Mouse (Mus musculus) gastrocnemius, adult 2 months (tissue): ENCODE data around the gene Bola2. TPM values are rescaled to one million over a fixed set of nuclear protein-coding genes. Genes with fewer than 3 reads are reported as not detected.
"Not testable (repeated sequence)": the region's sequence is repeated elsewhere in the genome, so short reads cannot be mapped to it uniquely, and the experiment has no call there.

ENCODE experiments used
- DNase-seq: peaks from one replicate; pipeline ENCODE4 v3.0.0; 2022
- H3K27ac ChIP-seq: fragments of 200-600 bp; 2 replicates; pipeline ENCODE4 v1.8.1; 2022; ENCODE audit warnings: mild to moderate bottlenecking
- H3K4me3 ChIP-seq: fragments of 200-600 bp; 2 replicates; pipeline ENCODE4 v1.8.1; 2022; ENCODE audit warnings: mild to moderate bottlenecking, moderate library complexity
- CTCF ChIP-seq: fragments of 200-600 bp; IDR thresholded peaks from 2 replicates; pipeline ENCODE4 v1.8.1; 2022; ENCODE audit warnings: antibody characterized with exemption, mild to moderate bottlenecking, moderate library complexity
- intact Hi-C: fragments of 180-260 bp; cut with DNase I; formaldehyde crosslinking; loops from one replicate; pipeline ENCODE4 v1.15.1; 2025
- total RNA-seq, 2 experiments: library from RNA; stranded (reverse); gene quantifications; 2 replicates each; pipeline ENCODE4 v1.2.3; 2021

Gene Bola2
- total RNA-seq, 2 experiments from 2014 or later = 35.1 to 36.9 TPM

DNA sequence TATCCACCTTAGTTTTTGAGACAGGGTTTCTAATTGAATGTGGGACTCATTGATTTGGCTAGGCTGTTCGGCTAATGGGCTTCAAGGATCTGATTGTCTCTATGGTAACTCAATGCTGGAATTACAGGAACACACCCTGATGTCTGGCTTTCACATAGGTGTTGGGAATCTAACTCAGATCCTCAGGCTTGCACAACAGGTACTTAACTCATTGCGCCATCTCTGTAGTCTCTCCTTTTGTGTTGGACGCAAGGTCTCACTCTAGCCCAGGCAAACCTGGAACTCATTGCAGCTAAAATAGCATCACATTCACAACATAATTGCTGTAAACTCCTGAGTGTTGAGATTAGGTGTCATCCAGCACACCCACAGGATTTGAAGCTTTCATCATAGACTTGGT, 25.0 kb upstream of the Bola2 start:
- intact Hi-C loops = no loop called here
- no peak overlapping the region for H3K27ac ChIP-seq
- no peak for DNase-seq
- no peak overlapping the region for H3K4me3 ChIP-seq
- TF ChIP-seq CTCF = no peak

DNA sequence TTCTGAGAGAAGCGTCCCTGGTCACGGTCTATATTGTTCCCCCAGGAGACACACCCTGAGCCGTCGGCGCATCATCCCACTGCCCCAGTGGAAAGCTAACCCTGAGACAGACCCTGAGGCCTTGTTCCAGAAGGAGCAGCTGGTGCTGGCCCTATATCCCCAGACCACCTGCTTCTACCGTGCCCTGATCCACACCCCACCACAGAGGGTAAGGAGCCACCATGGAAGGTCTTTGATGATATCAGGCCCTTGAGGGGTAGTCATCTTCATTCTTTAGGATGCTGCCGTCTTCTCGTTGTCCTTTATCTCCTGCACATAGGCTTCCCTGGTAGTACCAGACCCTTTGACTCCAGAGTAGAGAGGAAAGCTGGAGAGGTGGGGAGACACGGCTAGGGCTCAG, 23.1 kb upstream of the Bola2 start:
- DNase-seq = no peak
- TF ChIP-seq CTCF = no peak
- H3K27ac ChIP-seq = no peak overlapping the region
- no peak overlapping the region for H3K4me3 ChIP-seq
- intact Hi-C loops = no loop called here

- DNase-seq = no peak
- intact Hi-C loops = no loop called here
- H3K4me3 ChIP-seq = peak overlapping the region; percentile 68
- peak overlapping the region; percentile 90 for H3K27ac ChIP-seq
- no peak for TF ChIP-seq CTCF
Observed at GRCm38 (mm10) chr7:126675104-126675503, 20.1 kb upstream of the Bola2 start.

- Histone ChIP-seq H3K27ac (peak within 1 kb of the TSS; percentile 90), H3K4me3 (peak within 1 kb of the TSS; percentile 68)
- no peak for TF ChIP-seq CTCF
- intact Hi-C loops = no loop called here
- peak; percentile 56 for DNase-seq
Observed at GRCm38 (mm10) chr7:126676207-126676606, 19.0 kb upstream of the Bola2 start, which contains the start of gene Sult1a1. Gene Sult1a1 (minus strand): TSS chr7:126676432.

DNA sequence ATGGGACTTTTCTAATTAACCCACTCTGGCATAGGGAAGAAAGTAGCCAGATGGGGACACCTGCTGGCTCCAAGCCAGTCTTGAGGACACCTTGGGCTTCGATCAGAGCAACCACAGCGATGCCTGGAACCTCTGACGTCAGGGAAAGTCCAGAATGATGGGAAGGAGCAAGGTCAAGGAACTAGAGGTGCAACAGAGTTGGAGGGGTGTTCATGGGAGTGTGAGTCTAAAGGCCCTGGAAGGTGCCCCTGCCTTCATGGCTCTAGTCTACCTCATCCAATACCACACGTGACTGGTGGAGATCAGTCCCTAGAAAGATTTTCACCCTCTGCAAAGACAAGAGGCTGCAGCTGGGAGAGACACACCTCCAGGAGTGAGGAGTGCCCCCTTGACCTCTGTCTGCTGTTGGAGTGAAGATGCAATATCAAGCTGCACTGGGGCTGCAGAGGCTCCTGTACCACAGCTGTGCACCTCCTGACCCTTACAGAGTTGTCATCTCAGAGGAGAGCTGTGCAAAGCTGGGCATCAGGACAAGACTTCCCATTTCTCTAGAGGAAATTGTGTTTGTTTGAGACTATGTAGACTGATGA, 18.5 kb upstream of the Bola2 start:
- no peak for DNase-seq
- no peak for TF ChIP-seq CTCF
- Histone ChIP-seq H3K4me3 (peak overlapping the region; percentile 68), H3K27ac (peak overlapping the region; percentile 90)
- intact Hi-C loops = no loop called here

GRCm38 (mm10) chr7:126678545-126679341, 16.5 kb upstream of the Bola2 start:
- Histone ChIP-seq H3K4me3 (no peak overlapping the region), H3K27ac (peak overlapping the region; percentile 38)
- intact Hi-C loops = loop anchor here (1.0 kb wide), 1 partner anchor 13 kb away; no protein-coding TSS in a partner anchor

DNA sequence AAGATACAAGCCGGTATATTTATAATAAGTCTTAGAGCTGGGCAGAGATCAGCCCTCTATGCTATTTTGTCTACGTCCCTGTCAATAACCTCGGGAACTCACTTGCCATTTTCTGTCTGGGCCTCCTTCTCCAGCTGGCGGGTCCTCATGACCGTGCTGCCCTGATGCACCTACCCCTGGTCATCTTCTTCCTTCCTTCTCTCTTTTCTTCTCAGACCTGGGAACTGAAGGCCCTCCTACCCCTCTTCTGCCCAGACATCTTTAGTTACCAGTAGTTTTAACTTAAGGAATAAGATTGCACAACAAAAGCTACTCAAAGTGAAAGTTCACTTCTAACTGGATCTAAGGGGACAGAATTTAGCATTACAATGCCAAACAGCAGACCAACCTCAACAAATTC, 15.5 kb upstream of the Bola2 start:
- no peak for DNase-seq
- intact Hi-C loops = loop anchor here (1.0 kb wide), 1 partner anchor 12 kb away; no protein-coding TSS in a partner anchor
- H3K27ac ChIP-seq = peak overlapping the region; percentile 38; the same call in 1 of the 2 replicates
- H3K4me3 ChIP-seq = no peak overlapping the region
- no peak for TF ChIP-seq CTCF

More at GRCm38 (mm10) chr7:126678545-126679341, 16.5 kb upstream of the Bola2 start:
- no peak for DNase-seq
- no peak for TF ChIP-seq CTCF

GRCm38 (mm10) chr7:126681221-126681620, 14.0 kb upstream of the Bola2 start:
- Histone ChIP-seq H3K4me3 (no peak overlapping the region), H3K27ac (no peak overlapping the region)
- no peak for DNase-seq
- intact Hi-C loops = no loop called here
- no peak for TF ChIP-seq CTCF

DNA sequence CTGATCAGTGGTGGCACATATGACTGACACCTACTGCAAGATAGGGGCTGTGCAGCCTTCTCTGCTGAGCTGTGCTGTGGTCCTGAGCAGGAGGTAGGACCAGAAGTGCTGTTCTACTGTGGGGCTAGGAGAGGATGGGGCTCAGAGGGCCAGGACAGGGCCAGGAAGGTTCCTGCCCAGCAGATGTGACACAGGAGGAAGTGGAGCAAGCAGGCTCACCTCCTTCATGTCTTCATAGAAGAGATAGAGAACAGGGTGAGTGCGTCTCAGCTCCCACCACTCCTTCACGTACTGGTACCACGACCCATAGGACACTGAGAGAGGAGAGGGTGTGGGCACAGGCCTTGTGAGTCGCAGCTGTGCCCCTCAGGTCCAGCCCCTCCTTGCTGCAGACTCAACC, 7.0 kb upstream of the Bola2 start:
- intact Hi-C loops, DNase-seq, H3K27ac ChIP-seq, H3K4me3 ChIP-seq: not testable (repeated sequence)

- Histone ChIP-seq H3K27ac (no peak overlapping the region), H3K4me3 (no peak overlapping the region)
- intact Hi-C loops = no loop called here
- no peak for DNase-seq
- no peak for TF ChIP-seq CTCF
Observed at GRCm38 (mm10) chr7:126689021-126689420, 6.2 kb upstream of the Bola2 start.

DNA sequence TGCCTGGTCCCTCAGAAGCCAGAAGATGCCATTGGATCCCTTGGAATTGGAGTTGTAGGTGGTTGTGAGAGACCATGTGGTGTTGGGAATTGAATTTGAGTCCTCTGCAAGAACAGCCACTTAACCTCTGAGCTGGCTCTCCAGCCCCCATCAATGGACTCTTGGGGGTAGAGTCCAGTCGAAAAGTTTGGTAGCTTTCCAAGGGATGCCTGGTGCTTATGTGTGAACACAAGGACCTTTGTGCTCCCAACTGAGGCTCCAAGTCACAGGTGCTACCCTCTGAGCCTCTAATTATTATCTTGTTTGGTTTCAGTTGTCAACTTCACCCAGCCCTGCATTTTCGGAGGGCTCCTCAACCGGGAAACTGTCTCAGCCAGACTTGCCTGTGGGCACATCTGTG, 4.5 kb upstream of the Bola2 start:
- intact Hi-C loops = loop anchor here (1.0 to 10.0 kb wide), 2 partner anchors 11 to 186 kb away; partner anchors contain the start of gene Atxn2l

DNA sequence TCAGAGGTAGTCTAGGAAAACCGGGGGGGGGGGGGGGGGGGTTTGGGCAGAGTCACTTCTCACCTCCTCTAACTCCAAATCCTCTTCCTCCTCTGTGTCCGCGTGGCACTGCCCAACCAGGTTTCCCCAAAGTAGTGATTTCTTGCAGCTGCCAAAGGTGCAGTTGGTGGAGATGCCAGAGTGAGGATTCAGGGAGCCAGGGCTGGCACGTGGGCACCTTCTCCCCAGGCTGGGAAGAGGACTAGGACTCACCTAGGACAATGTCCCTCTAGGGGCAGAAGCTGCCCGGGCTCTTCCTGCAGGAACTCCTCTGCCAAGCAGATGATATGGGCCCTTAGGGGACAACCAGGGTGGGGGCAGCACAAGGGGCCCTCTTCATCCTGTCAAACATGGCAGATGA, 3.5 kb upstream of the Bola2 start:
- Histone ChIP-seq H3K27ac (no peak overlapping the region), H3K4me3 (no peak overlapping the region)
- no peak for DNase-seq
- intact Hi-C loops = loop anchor here (1.0 to 10.0 kb wide), 3 partner anchors 12 to 187 kb away; partner anchors contain the start of gene Atxn2l
- no peak for TF ChIP-seq CTCF

More for the DNA sequence above, 4.5 kb upstream of the Bola2 start:
- no peak for DNase-seq
- no peak for TF ChIP-seq CTCF
- no peak overlapping the region for H3K4me3 ChIP-seq
- no peak overlapping the region for H3K27ac ChIP-seq

DNA sequence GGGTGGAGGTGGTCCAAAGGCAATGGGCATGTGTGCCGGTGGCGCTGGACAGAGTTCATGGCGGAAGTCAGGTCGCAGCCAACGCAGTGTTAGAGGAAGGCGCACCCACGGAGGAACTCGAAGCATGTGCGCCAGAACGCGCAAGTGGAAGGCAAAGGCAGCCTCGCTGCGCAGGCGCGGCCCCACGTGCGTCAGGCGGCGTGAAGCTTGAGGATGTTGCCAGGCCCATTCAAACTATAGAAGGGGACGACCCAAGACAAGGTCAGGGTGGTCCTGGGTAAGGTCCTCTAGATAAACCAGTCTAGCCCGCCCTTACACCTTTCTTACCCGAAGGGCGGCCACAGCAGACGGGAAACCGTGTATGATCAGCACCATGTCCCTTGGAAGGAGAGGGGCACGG, 2.8 kb upstream of the Bola2 start:
- intact Hi-C loops = loop anchor here (2.0 to 10.0 kb wide), 2 partner anchors 156 to 188 kb away; partner anchors contain the start of gene Atxn2l
- H3K4me3 ChIP-seq = no peak overlapping the region
- no peak for TF ChIP-seq CTCF
- no peak for DNase-seq
- no peak overlapping the region; the same call in 1 of the 2 replicates for H3K27ac ChIP-seq
